Mouse (Mus musculus) monocyte, adult 2 months (primary cell): Measurements from ENCODE around the gene Erc2.

Experiments used
- DNase-seq, 2 experiments: peaks; one replicate each; pipeline ENCODE4 v3.0.0; 2022; ENCODE audit warnings: low spot score in 2 of 2, low read depth in 1 of 2

Erc2 gene

DNA sequence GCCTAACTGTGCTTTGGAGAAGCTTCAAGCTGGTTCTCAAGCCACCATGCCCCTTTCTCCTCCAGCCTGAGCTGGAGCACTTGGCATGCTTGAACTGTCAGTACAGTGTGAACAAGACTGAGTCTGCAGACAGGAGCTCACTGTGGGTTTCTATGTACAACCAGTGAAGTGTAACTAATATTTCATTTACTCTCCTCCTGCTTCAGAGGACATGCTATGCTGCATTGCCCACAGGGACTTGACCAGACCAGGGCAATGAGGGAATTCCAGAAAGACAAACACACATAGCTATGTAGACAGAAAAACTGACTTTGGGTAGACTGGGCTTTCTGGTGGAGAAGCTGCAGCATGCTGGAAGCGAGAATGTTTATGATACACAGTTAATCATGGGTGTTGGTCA, 311.3 kb downstream of the Erc2 start:
- no peak for DNase-seq

DNA sequence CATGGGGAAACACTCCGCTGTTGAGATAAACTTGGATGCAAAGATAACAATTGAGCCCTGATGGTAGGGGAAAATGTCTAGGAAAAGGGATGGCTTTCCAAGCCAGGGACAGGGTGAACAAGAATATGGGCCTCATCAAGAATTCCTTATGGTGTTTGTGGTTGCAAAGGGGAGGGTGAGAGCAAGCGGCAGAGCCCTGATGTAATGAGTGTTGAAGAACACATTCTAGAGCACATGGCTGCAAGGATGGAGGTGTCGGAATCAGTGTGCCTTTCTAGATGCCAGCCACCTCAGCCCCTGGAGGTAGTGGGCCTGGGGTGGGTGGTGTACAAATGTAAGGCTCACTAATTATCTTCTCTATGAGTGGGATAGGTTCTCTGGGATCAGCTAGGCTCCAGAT, 313.5 kb downstream of the Erc2 start:
- DNase-seq: no peak

GRCm38 (mm10) chr14:27937922-27938321, 315.7 kb downstream of the Erc2 start:
- DNase-seq: no peak

- DNase-seq: no peak
Measured at GRCm38 (mm10) chr14:27945276-27945675, 323.0 kb downstream of the Erc2 start.

- no peak for DNase-seq
Measured at GRCm38 (mm10) chr14:27946211-27946610, 324.0 kb downstream of the Erc2 start.

DNA sequence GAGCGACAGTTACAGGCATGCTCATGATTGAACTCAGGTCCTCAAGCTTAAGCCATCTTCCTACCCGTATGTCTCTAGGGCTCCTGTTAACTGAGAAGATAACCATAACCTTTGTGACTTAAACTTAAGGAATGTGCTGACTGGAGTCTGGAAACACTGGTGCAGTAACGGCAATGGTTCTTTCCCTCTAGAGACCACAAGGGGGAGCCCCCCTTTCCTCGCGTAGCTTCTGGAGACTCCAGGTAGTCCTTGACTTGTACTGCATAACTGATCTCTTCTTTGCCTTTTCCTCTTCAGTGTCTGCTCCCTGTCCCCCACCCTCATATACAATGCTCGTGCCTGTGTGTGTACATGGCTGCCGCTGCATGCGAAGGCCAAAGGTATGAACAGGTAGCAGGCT, 326.2 kb downstream of the Erc2 start:
- no peak for DNase-seq

DNA sequence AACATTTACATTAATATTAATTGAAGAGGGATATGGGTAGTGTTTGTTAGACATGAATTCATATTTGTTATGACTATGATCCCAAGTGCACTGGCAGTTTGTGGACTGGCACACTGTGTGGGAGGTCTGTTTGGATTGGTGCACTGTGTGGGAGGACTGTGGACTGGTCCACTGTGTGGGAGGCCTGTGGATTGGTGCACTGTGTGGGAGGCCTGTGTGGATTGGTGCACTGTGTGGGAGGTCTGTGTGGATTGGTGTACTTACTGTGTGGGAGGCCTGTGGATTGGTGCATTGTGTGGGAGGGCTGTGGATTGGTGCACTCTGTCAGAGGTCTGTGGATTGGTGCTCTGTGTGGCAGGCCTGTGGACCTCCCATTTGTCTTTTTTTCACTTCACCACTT, 331.6 kb downstream of the Erc2 start:
- DNase-seq: no peak

- no peak for DNase-seq
Measured at GRCm38 (mm10) chr14:27956801-27957200, 334.6 kb downstream of the Erc2 start.

DNA sequence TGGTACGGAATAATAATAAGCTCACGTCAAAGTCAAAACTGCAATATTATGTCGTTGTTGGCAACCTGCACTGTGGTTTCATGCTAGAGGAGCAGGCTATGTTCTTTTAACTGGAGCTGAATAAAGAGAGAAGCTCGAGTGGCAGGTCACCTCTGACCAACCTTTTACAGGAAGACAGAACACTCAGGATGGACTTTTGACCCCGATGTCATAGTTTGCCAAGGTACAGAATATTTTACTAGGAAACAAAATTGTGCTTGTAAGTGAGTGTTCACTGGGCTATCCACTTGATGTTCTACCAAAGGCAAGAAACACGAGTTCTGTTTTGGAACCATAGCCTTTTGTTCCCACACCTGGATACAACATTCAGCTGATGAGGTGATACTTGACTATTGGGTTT, 351.5 kb downstream of the Erc2 start:
- DNase-seq: no peak

DNA sequence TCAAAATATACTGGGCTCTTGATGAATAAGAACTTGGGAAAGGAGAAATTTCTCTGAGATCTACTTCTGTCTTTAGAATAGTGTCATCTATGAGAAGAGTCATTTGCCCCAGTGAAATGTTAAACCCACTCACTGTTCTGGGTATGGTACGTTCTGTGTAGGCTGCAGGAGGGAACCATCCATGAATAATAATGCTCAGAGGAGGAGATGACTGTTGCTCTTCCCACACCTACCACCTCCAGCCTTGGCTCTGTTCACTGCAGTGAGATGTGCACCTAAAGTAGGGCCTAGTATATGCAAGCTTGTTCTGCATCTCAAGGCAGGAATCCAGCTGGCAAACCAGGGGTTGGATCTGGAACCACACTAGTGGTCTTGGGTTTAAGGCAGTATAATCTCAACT, 353.4 kb downstream of the Erc2 start:
- DNase-seq: no peak

- DNase-seq: no peak
Measured at GRCm38 (mm10) chr14:27984758-27985157, 362.5 kb downstream of the Erc2 start.

DNA sequence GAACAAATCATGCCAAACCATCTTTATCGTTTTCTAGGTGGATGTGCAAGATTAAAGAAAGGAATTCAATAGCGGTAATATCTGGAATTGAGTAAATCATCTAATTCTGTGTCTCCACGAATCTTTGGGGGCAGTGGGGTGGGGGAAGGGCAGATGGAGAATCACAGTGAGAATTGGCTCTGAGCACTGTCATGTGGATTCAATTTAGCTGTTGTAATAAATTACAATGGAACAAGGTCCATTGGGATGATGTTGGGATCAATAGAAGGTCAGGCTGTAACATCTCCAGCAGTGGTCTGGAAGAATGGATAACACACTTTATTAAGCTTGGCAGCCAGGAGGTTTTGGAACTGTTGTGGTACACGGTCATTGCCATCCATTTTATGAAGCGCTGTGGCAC, 363.0 kb downstream of the Erc2 start:
- no peak for DNase-seq

DNA sequence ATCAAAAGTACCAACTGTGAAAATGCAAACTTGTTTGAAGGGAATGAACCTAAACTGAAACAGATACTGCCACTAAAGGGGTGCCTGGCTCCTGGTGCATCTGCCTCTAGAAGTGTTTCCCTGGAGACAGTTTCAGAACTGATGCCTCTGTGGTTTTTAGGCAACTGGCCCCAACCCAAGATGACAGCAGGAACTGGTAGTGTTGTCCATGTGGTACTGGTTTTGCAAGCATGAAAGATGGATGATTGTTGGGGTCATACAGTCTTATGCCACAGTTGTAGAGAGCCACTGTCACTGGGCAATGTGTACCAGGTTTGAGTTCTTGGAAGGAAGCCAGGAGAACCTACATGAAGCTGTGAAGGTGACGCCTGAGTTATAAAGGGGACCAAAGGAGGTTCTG, 365.2 kb downstream of the Erc2 start:
- DNase-seq: no peak

- no peak for DNase-seq
Measured at GRCm38 (mm10) chr14:27998551-27998950, 376.3 kb downstream of the Erc2 start.

- DNase-seq: no peak
Measured at GRCm38 (mm10) chr14:28004023-28004422, 381.8 kb downstream of the Erc2 start.

DNA sequence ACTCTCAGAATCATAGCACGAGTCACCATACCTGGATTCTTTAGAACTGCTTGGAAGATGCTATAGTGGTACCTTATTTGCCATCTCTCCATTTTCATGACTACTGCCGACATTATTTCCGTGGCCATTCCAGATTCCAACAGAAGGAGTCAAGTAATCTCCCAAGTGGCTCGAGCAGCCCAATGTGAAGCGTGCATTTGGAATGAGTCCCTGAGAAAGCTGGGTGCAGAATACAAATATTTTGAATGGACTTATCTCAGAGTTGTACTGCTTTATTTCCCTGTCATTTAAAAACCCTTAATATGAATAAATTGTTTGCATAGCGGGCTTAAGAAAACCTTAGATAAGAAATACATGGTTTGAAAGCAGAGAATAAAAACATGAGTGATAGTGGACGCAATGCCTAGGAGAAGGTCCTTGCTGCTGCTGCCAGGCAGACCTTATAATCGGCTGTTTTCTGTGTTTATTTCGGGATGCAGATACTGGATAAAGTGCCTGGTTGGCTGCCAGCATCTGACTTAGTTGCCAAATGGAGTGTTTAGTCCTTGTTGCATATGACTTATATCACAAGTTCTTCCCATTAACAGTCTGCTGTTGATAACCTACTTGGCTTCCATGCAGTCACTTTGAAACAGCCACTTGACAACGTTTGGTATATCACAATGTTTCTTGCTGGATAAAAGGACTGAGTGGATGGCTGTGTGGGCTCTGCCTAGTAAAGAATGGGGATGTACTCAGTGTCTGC, 388.5 kb downstream of the Erc2 start:
- no peak for DNase-seq

- no peak for DNase-seq
Measured at GRCm38 (mm10) chr14:28023199-28023598, 401.0 kb downstream of the Erc2 start.

- no peak for DNase-seq
Measured at GRCm38 (mm10) chr14:28030870-28031269, 408.6 kb downstream of the Erc2 start.

DNA sequence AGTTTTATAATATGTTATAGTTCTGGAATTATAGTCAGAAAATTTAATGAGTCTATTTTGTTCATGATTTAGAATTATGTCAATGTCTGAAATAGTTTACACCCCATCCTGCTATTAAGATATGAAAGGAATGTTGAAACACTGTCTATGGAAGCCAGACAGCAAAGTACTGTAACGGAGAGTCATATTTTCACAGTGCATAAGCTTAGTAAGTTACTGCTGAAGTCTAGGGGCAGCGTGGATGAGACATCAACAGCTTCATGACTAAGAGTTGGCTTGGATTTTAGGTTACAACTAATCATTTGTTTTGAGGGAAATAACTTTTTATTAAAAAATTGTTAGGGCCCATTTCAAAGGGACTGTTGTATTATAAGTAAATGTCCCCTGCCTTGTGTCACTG, 412.8 kb downstream of the Erc2 start:
- DNase-seq: no peak

DNA sequence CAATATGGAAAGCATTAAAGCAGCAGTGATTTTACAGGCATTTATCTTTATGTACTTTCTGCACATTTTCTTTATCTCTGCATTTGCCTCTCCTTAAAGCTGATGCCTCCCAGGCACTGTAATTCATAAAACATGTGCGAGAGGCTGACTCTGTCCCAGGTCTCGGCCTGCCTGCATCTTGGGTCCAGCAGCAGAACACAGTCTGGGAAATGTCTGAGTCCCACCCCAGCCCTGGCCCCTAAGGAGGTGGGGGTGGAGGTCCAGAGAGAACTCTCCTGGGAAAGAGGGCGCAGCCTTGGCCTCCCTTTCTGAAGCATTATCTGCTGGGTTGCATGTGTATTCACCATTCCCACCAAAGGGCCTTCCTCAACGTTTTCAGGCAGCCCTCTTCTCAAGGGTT, 420.9 kb downstream of the Erc2 start:
- DNase-seq: no peak

DNA sequence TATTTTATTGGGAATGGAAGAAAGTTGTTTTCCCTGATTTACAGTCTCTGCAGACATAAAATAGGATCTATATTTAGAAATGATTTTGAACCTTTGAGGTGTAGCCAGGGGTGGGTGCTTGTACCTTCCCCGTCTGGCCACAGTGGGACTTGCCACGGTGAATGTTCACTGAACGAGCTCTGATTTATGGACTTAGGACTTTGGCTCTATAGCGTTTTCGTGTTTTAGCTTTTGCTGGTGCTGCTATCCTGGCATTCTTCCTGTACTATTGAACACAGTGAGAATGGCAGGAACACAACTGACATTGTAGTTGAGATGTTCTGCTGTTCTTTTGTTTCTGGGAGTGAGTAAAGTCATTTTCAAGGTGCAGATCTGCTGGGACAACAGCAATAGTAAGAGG, 429.4 kb downstream of the Erc2 start:
- DNase-seq: no peak

- DNase-seq: no peak
Measured at GRCm38 (mm10) chr14:28057159-28057884, 435.1 kb downstream of the Erc2 start.
